Mouse (Mus musculus) cortical plate, adult 2 months (tissue): ENCODE data around the gene Ralgds.

ENCODE experiments used
- CTCF ChIP-seq: fragments of 200-500 bp; IDR thresholded peaks from 2 replicates; pipeline ENCODE4 v1.5.1; 2011; ENCODE audit warnings: mild to moderate bottlenecking, control low read depth, low read length; ENCODE audit not compliant: insufficient read depth; ENCODE audit errors: extremely low read depth
- POLR2A ChIP-seq: fragments of 200-500 bp; IDR thresholded peaks from 2 replicates; pipeline ENCODE4 v1.6.1; 2011; ENCODE audit warnings: mild to moderate bottlenecking, low read length, control low read depth; ENCODE audit not compliant: insufficient read depth; ENCODE audit errors: extremely low read depth

DNA sequence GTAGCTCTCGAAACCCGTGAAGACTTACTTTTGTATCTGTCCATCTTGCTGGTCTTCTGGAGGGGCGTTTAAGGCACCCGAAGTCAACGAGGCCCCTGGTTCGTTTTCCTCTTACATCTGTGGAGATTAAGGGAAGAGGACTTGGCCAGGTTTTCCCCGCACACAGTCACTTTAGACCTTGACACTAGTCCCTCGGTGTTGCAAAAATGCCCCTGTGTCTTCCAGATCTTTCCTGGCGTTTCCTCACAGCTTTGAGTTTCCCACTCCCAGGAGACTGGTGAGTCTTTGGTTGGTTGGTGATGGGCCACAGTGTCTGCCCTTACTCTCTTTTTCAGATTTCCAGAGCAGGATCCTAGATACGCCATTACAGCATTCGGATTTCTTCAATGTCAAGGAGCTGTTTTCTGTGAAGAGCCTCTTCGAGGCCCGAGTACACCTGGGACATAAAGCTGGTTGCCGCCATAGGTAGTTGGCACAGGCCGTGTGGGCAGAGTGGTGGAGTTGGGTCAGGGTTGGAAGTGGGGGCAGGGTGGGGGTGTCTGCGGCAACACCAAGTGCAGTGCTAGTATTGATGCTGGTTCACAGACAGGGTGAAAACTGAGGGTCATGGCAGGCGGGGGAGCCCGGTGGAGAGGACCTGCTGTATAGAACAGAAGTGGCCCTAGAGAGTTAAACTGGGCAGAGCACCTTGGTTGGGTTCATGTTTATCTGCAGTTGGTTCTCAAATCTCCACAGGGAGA lies 44.3 kb upstream of the Ralgds start:
- TF ChIP-seq POLR2A (no peak), CTCF (no peak)
